Mouse (Mus musculus): ENCODE results near the gene Golga1. TPM values are rescaled to one million over a fixed set of nuclear protein-coding genes. Genes with fewer than 3 reads are reported as not detected.
"Not testable (repeated sequence)": the region's sequence is repeated elsewhere in the genome, so short reads cannot be mapped to it uniquely, and the experiment has no call there.

Gene Golga1
- 17.0 and 19.5 TPM in 2 replicates for polyA plus RNA-seq (2015; fragmentation: Nextera tagmentation; extraction: Ambion mirVana)

GRCm38 (mm10) chr2:39065400-39065987, at the start of gene Golga1:
TSS of gene Golga1 (minus strand) at chr2:39065541.
- ATAC-seq (ENCODE audit: extremely low read depth, insufficient number of reproducible peaks, low FRiP score, low TSS enrichment): peak; percentile 96
- Histone ChIP-seq H3K36me3 (peaks cover 24% of the 10 kb centered on the region), H3K4me3 (peak within 1 kb of the TSS; percentile 96), H3K9ac (peak within 1 kb of the TSS; percentile 97), H3K9me3 (no peaks in the 10 kb centered on the region), H3K27me3 (replicated peaks) (no peaks in the 10 kb centered on the region), H3K4me1 (peaks cover 16% of the 10 kb centered on the region), H3K27ac (replicated peaks) (peak within 1 kb of the TSS; percentile 94), H3K4me2 (peak within 1 kb of the TSS; percentile 85)
- under 1% methylated on average over 50 of the region's 50 CpGs for WGBS

- no peak for ATAC-seq (ENCODE audit: extremely low read depth, insufficient number of reproducible peaks, low FRiP score, low TSS enrichment)
- no peaks in the 10 kb centered on the region for H3K27me3 ChIP-seq (replicated peaks)
- H3K9ac ChIP-seq: no peak overlapping the region
- WGBS: 89% methylated on average over 7 of the region's 7 CpGs
- H3K36me3 ChIP-seq: peaks cover 64% of the 10 kb centered on the region
- H3K9me3 ChIP-seq: no peaks in the 10 kb centered on the region
- H3K4me3 ChIP-seq: no peak overlapping the region
- no peak overlapping the region for H3K4me2 ChIP-seq
- no peaks in the 10 kb centered on the region for H3K4me1 ChIP-seq
- no peak overlapping the region for H3K27ac ChIP-seq (replicated peaks)
Measured at GRCm38 (mm10) chr2:39114093-39114492, 48.8 kb upstream of the Golga1 start.

- no peak for ATAC-seq (ENCODE audit: extremely low read depth, insufficient number of reproducible peaks, low FRiP score, low TSS enrichment)
- Histone ChIP-seq H3K4me3 (no peak overlapping the region), H3K36me3 (peaks cover 64% of the 10 kb centered on the region), H3K4me1 (no peaks in the 10 kb centered on the region), H3K27me3 (replicated peaks) (no peaks in the 10 kb centered on the region), H3K27ac (replicated peaks) (no peak overlapping the region), H3K9me3 (no peaks in the 10 kb centered on the region), H3K9ac (no peak overlapping the region), H3K4me2 (no peak overlapping the region)
Measured at GRCm38 (mm10) chr2:39110514-39110913, 45.2 kb upstream of the Golga1 start.

GRCm38 (mm10) chr2:39109712-39110111, 44.4 kb upstream of the Golga1 start:
- ATAC-seq (ENCODE audit: extremely low read depth, insufficient number of reproducible peaks, low FRiP score, low TSS enrichment); H3K4me3 ChIP-seq; H3K9ac ChIP-seq: not testable (repeated sequence)

GRCm38 (mm10) chr2:39099951-39100350, 34.6 kb upstream of the Golga1 start:
- ATAC-seq (ENCODE audit: extremely low read depth, insufficient number of reproducible peaks, low FRiP score, low TSS enrichment); H3K4me1 ChIP-seq; H3K9ac ChIP-seq; H3K9me3 ChIP-seq; H3K27me3 ChIP-seq (replicated peaks); H3K27ac ChIP-seq (replicated peaks); H3K4me2 ChIP-seq; H3K4me3 ChIP-seq: not testable (repeated sequence)
- 94% methylated on average over 1 of the region's 1 CpGs for WGBS
- H3K36me3 ChIP-seq: peaks cover 53% of the 10 kb centered on the region

More at GRCm38 (mm10) chr2:39109712-39110111, 44.4 kb upstream of the Golga1 start:
- H3K36me3 ChIP-seq: peaks cover 70% of the 10 kb centered on the region
- H3K27me3 ChIP-seq (replicated peaks); H3K4me2 ChIP-seq; H3K27ac ChIP-seq (replicated peaks); H3K4me1 ChIP-seq; H3K9me3 ChIP-seq: not testable (repeated sequence)

- H3K27ac ChIP-seq (replicated peaks): no peak overlapping the region
- H3K27me3 ChIP-seq (replicated peaks): no peaks in the 10 kb centered on the region
- peaks cover 51% of the 10 kb centered on the region for H3K36me3 ChIP-seq
- H3K9me3 ChIP-seq: no peaks in the 10 kb centered on the region
- H3K9ac ChIP-seq: no peak overlapping the region
- ATAC-seq (ENCODE audit: extremely low read depth, insufficient number of reproducible peaks, low FRiP score, low TSS enrichment): no peak
- no peaks in the 10 kb centered on the region for H3K4me1 ChIP-seq
- no peak overlapping the region for H3K4me3 ChIP-seq
- H3K4me2 ChIP-seq: no peak overlapping the region
Measured at GRCm38 (mm10) chr2:39097993-39098392, 32.7 kb upstream of the Golga1 start.

- H3K27me3 ChIP-seq (replicated peaks): no peaks in the 10 kb centered on the region
- WGBS: 86% methylated on average over 1 of the region's 1 CpGs
- no peak overlapping the region for H3K4me3 ChIP-seq
- no peaks in the 10 kb centered on the region for H3K9me3 ChIP-seq
- H3K4me2 ChIP-seq: no peak overlapping the region
- H3K27ac ChIP-seq (replicated peaks): no peak overlapping the region
- H3K9ac ChIP-seq: no peak overlapping the region
- H3K36me3 ChIP-seq: peaks cover 43% of the 10 kb centered on the region
- no peaks in the 10 kb centered on the region for H3K4me1 ChIP-seq
- no peak for ATAC-seq (ENCODE audit: extremely low read depth, insufficient number of reproducible peaks, low FRiP score, low TSS enrichment)
Measured at GRCm38 (mm10) chr2:39091966-39092365, 26.6 kb upstream of the Golga1 start.

GRCm38 (mm10) chr2:39082706-39083105, 17.4 kb upstream of the Golga1 start:
- no peak overlapping the region for H3K4me3 ChIP-seq
- H3K9me3 ChIP-seq: no peaks in the 10 kb centered on the region
- H3K27ac ChIP-seq (replicated peaks): no peak overlapping the region
- no peaks in the 10 kb centered on the region for H3K4me1 ChIP-seq
- no peak for ATAC-seq (ENCODE audit: extremely low read depth, insufficient number of reproducible peaks, low FRiP score, low TSS enrichment)
- no peak overlapping the region for H3K4me2 ChIP-seq
- H3K27me3 ChIP-seq (replicated peaks): no peaks in the 10 kb centered on the region
- H3K9ac ChIP-seq: no peak overlapping the region
- 79% methylated on average over 3 of the region's 3 CpGs for WGBS
- H3K36me3 ChIP-seq: peaks cover 68% of the 10 kb centered on the region

- Histone ChIP-seq H3K27ac (replicated peaks) (no peak overlapping the region), H3K4me2 (no peak overlapping the region), H3K4me3 (no peak overlapping the region), H3K4me1 (peaks cover 11% of the 10 kb centered on the region; the same call in 1 of the 2 replicates), H3K36me3 (0 out of 2 replicates have a peak, but pooled peaks cover 2% of the 10 kb centered on the region), H3K27me3 (replicated peaks) (no peaks in the 10 kb centered on the region), H3K9ac (no peak overlapping the region), H3K9me3 (no peaks in the 10 kb centered on the region)
- no peak for ATAC-seq (ENCODE audit: extremely low read depth, insufficient number of reproducible peaks, low FRiP score, low TSS enrichment)
Measured at GRCm38 (mm10) chr2:39070666-39071065, 5.3 kb upstream of the Golga1 start.

GRCm38 (mm10) chr2:39069096-39069495, 3.8 kb upstream of the Golga1 start:
- no peak overlapping the region for H3K9ac ChIP-seq
- no peaks in the 10 kb centered on the region for H3K27me3 ChIP-seq (replicated peaks)
- H3K4me1 ChIP-seq: peaks cover 16% of the 10 kb centered on the region
- H3K4me2 ChIP-seq: no peak overlapping the region
- H3K4me3 ChIP-seq: no peak overlapping the region
- WGBS: 59% methylated on average over 1 of the region's 1 CpGs
- H3K36me3 ChIP-seq: no peaks in the 10 kb centered on the region
- no peaks in the 10 kb centered on the region for H3K9me3 ChIP-seq
- H3K27ac ChIP-seq (replicated peaks): no peak overlapping the region
- no peak for ATAC-seq (ENCODE audit: extremely low read depth, insufficient number of reproducible peaks, low FRiP score, low TSS enrichment)

GRCm38 (mm10) chr2:39064687-39065399, 498 bp downstream of the Golga1 start:
- 4% methylated on average over 24 of the region's 25 CpGs for WGBS
- Histone ChIP-seq H3K4me3 (peak overlapping the region; percentile 96), H3K9ac (peak overlapping the region; percentile 97), H3K36me3 (peaks cover 30% of the 10 kb centered on the region), H3K27ac (replicated peaks) (peak overlapping the region; percentile 94), H3K4me1 (peaks cover 11% of the 10 kb centered on the region), H3K27me3 (replicated peaks) (no peaks in the 10 kb centered on the region), H3K4me2 (peak overlapping the region; percentile 85), H3K9me3 (no peaks in the 10 kb centered on the region)
- peak; percentile 78 for ATAC-seq (ENCODE audit: extremely low read depth, insufficient number of reproducible peaks, low FRiP score, low TSS enrichment)

- WGBS: 93% methylated on average over 1 of the region's 1 CpGs
- no peak for ATAC-seq (ENCODE audit: extremely low read depth, insufficient number of reproducible peaks, low FRiP score, low TSS enrichment)
Measured at GRCm38 (mm10) chr2:39048515-39048914, 16.8 kb downstream of the Golga1 start.

More at GRCm38 (mm10) chr2:39048515-39048914, 16.8 kb downstream of the Golga1 start:
- H3K4me1 ChIP-seq: no peaks in the 10 kb centered on the region
- H3K9ac ChIP-seq: no peak overlapping the region
- H3K27ac ChIP-seq (replicated peaks): no peak overlapping the region
- no peaks in the 10 kb centered on the region for H3K9me3 ChIP-seq
- no peaks in the 10 kb centered on the region for H3K27me3 ChIP-seq (replicated peaks)
- no peak overlapping the region for H3K4me3 ChIP-seq
- no peak overlapping the region for H3K4me2 ChIP-seq
- H3K36me3 ChIP-seq: peaks cover 91% of the 10 kb centered on the region

Data from heart, embryonic 13.5 days (tissue).